Mouse (Mus musculus): Measurements from ENCODE around the gene Slc7a7. TPM values are rescaled to one million over a fixed set of nuclear protein-coding genes. Genes with fewer than 3 reads are reported as not detected.
"Not testable (repeated sequence)": the region's sequence is repeated elsewhere in the genome, so short reads cannot be mapped to it uniquely, and the experiment has no call there.

The Slc7a7 gene
- total RNA-seq, 1 experiment: 93.1 TPM

DNA sequence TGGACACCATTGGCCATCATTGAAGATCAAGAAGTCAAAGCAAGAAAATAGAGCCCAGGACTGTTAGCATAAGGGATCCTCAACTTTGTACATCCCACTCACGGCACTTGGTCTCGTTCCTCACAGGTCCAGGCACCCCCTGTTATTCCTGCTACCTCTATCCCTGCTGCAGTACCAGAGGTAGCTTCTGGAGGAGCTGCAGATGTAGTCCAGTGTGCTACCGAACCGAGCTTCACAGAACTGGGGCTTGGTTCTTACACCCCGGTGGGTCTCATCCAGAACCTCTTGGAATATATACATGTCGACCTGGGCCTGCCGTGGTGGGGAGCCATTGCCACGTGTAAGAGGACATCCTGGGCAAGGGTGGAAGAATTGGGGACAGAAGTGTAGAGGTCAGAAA, 54.4 kb downstream of the Slc7a7 start:
- no peak overlapping the region for H3K4me3 ChIP-seq (ENCODE audit: insufficient read depth in 1 of 2, low read depth in 1 of 2, low read length in 2 of 2, poor library complexity in 1 of 2, severe bottlenecking in 1 of 2)
- in situ Hi-C loops (cut with MboI; ENCODE audit: low sequenced_read_pairs in 2 of 2, unreplicated experiment in 2 of 2): loop anchor here in 1 of 2 experiments (25.0 kb wide), 1 partner anchor 301 kb away; no protein-coding TSS in a partner anchor
- no peaks in the 10 kb centered on the region for H3K9me3 ChIP-seq (ENCODE audit: control insufficient read depth, insufficient read depth, low read depth, low read length)
- H3K27ac ChIP-seq (ENCODE audit: insufficient read depth, low read depth, low read length, poor library complexity, severe bottlenecking): no peak overlapping the region
- peaks cover 0 to 2% of the 10 kb centered on the region in 2 experiments; a peak in 1 of 4 replicates for H3K4me1 ChIP-seq (ENCODE audit: control insufficient read depth in 2 of 2, insufficient read depth in 2 of 2, low read length in 2 of 2, poor library complexity in 1 of 2)
- H3K9ac ChIP-seq (ENCODE audit: insufficient read depth, low read depth, low read length, poor library complexity, severe bottlenecking): no peak overlapping the region
- H3K36me3 ChIP-seq (ENCODE audit: control insufficient read depth, insufficient read depth, low read length, poor library complexity, severe bottlenecking): peaks cover 27% of the 10 kb centered on the region
- no peak for DNase-seq (ENCODE audit: low read depth, low spot score)
- TF ChIP-seq ZNF384 (IDR thresholded peaks at IDR 0.05; ENCODE audit: low read depth, low read length) (no peak), ZC3H11A (IDR thresholded peaks at IDR 0.05; ENCODE audit: borderline replicate concordance, low read depth, low read length) (no peak), MAFK (IDR thresholded peaks at IDR 0.05; ENCODE audit: insufficient read depth, low read depth, low read length) (no peak), CHD2 (IDR thresholded peaks at IDR 0.05; ENCODE audit: low read depth, low read length) (no peak), HCFC1 (IDR thresholded peaks at IDR 0.05; ENCODE audit: borderline replicate concordance, insufficient read depth, low read length) (no peak)

DNA sequence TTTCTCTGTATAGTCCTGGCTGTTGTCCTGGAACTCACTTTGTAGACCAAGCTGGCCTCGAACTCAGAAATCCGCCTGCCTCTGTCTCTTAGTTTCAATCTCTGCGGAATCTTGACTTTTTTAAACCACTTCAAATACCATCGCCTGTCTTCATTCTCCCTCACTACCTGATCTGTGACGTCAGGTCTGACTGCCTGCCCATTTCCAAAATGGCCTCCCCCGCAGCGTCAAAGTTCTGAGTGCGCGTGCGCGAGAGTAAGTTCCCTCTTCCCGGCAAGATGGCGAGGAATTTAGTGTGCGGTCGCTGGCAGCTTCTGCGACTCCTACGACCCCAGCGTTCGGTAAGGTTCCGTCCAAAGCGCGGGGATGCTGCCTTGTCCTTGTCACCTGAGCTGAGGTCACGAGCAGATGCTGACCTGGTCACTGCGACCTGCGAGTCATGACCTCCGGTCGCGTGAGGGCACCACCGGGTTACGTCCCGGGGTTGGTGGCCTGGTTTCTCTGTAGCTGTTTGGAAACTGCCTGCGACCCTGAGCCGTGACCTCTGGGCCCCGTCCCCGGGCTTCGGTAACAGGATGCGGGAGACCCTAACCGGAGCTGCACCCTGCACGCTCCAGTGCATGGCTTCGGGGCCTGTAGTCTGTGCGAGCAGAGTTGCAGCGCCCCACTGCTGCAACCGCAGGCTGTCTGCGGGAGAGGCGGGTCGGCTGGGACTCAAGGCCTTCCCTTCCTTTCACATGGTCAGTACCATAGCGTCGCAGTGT, 56.8 kb downstream of the Slc7a7 start, which contains the start of gene Oxa1l:
Gene Oxa1l, plus strand, starts transcription at position 258 of the 764 bp plus-strand sequence.
- in situ Hi-C loops (cut with MboI; ENCODE audit: low sequenced_read_pairs in 2 of 2, unreplicated experiment in 2 of 2): loop anchor here in 1 of 2 experiments (25.0 kb wide), 1 partner anchor 298 kb away; no protein-coding TSS in a partner anchor
- DNase-seq (ENCODE audit: low read depth, low spot score): peak; percentile 92
- peak; percentile 51; the same call in 1 of the 2 replicates for TF ChIP-seq CHD2 (IDR thresholded peaks at IDR 0.05; ENCODE audit: low read depth, low read length)
- TF ChIP-seq MAFK (IDR thresholded peaks at IDR 0.05; ENCODE audit: insufficient read depth, low read depth, low read length): no peak
- no peak for TF ChIP-seq ZNF384 (IDR thresholded peaks at IDR 0.05; ENCODE audit: low read depth, low read length)
- TF ChIP-seq HCFC1 (IDR thresholded peaks at IDR 0.05; ENCODE audit: borderline replicate concordance, insufficient read depth, low read length): peak; percentile 91
- TF ChIP-seq ZC3H11A (IDR thresholded peaks at IDR 0.05; ENCODE audit: borderline replicate concordance, low read depth, low read length): no peak
- H3K9ac ChIP-seq (ENCODE audit: insufficient read depth, low read depth, low read length, poor library complexity, severe bottlenecking): peak within 1 kb of the TSS; percentile 96
- H3K4me3 ChIP-seq (ENCODE audit: insufficient read depth in 1 of 2, low read depth in 1 of 2, low read length in 2 of 2, poor library complexity in 1 of 2, severe bottlenecking in 1 of 2): peak within 1 kb of the TSS; percentile 87 to 97
- H3K36me3 ChIP-seq (ENCODE audit: control insufficient read depth, insufficient read depth, low read length, poor library complexity, severe bottlenecking): peaks cover 8% of the 10 kb centered on the region
- peaks cover 0 to 2% of the 10 kb centered on the region in 2 experiments; a peak in 1 of 4 replicates for H3K4me1 ChIP-seq (ENCODE audit: control insufficient read depth in 2 of 2, insufficient read depth in 2 of 2, low read length in 2 of 2, poor library complexity in 1 of 2)
- no peaks in the 10 kb centered on the region for H3K9me3 ChIP-seq (ENCODE audit: control insufficient read depth, insufficient read depth, low read depth, low read length)
- H3K27ac ChIP-seq (ENCODE audit: insufficient read depth, low read depth, low read length, poor library complexity, severe bottlenecking): peak within 1 kb of the TSS; percentile 46

DNA sequence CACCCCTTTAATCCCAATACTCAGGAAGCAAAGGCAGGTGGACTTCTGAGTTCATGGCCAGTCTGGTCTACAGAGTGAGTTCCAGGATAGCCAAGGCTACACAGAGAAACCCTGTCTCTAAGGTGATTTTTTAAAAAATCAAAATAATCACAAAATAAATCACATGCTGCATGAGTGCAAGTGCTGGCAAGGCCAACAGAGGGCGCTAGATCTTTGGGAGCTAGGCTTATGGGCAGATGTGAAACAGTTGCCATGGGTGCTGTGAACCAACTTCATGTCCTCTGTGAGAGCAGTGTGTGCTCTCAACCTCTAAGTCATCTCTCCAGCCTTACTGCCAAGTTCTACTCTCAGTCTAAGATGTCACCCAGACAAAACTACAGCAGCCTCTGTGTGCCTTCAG, 63.2 kb downstream of the Slc7a7 start:
- in situ Hi-C loops (cut with MboI; ENCODE audit: low sequenced_read_pairs in 2 of 2, unreplicated experiment in 2 of 2): loop anchor here in 1 of 2 experiments (25.0 kb wide), 1 partner anchor 292 kb away; no protein-coding TSS in a partner anchor
- Histone ChIP-seq H3K36me3 (ENCODE audit: control insufficient read depth, insufficient read depth, low read length, poor library complexity, severe bottlenecking) (no peaks in the 10 kb centered on the region), H3K4me1 (ENCODE audit: control insufficient read depth in 2 of 2, insufficient read depth in 2 of 2, low read length in 2 of 2, poor library complexity in 1 of 2) (no peaks in the 10 kb centered on the region), H3K9me3 (ENCODE audit: control insufficient read depth, insufficient read depth, low read depth, low read length) (no peaks in the 10 kb centered on the region), H3K27ac (ENCODE audit: insufficient read depth, low read depth, low read length, poor library complexity, severe bottlenecking) (no peak overlapping the region), H3K9ac (ENCODE audit: insufficient read depth, low read depth, low read length, poor library complexity, severe bottlenecking) (no peak overlapping the region), H3K4me3 (ENCODE audit: insufficient read depth in 1 of 2, low read depth in 1 of 2, low read length in 2 of 2, poor library complexity in 1 of 2, severe bottlenecking in 1 of 2) (no peak overlapping the region)
- TF ChIP-seq CHD2 (IDR thresholded peaks at IDR 0.05; ENCODE audit: low read depth, low read length) (no peak), MAFK (IDR thresholded peaks at IDR 0.05; ENCODE audit: insufficient read depth, low read depth, low read length) (no peak), ZC3H11A (IDR thresholded peaks at IDR 0.05; ENCODE audit: borderline replicate concordance, low read depth, low read length) (no peak), HCFC1 (IDR thresholded peaks at IDR 0.05; ENCODE audit: borderline replicate concordance, insufficient read depth, low read length) (no peak), ZNF384 (IDR thresholded peaks at IDR 0.05; ENCODE audit: low read depth, low read length) (no peak)
- DNase-seq (ENCODE audit: low read depth, low spot score): no peak

DNA sequence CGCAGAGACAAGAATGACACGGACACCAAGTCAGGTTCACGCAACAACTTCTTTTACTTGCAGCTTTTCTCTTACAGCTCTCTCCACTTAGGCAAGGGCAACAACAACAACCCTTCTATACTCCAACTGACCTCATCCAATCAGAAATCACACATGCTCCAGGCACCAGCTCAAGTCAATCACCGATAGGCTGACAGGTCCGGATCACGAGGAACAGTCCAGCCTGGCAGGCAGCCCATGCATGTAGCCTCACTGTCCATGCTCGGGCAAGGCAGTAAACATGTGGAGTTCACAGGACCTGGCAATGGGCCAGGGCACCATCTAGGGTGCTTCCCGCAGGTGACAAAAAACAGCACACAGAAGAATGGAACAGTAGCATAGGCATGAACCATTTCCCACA, 65.3 kb downstream of the Slc7a7 start:
- H3K27ac ChIP-seq (ENCODE audit: insufficient read depth, low read depth, low read length, poor library complexity, severe bottlenecking): no peak overlapping the region
- H3K36me3 ChIP-seq (ENCODE audit: control insufficient read depth, insufficient read depth, low read length, poor library complexity, severe bottlenecking): no peaks in the 10 kb centered on the region
- 0 out of 2 replicates have a peak, but pooled peaks cover 3% of the 10 kb centered on the region for H3K9me3 ChIP-seq (ENCODE audit: control insufficient read depth, insufficient read depth, low read depth, low read length)
- in situ Hi-C loops (cut with MboI; ENCODE audit: low sequenced_read_pairs in 2 of 2, unreplicated experiment in 2 of 2): loop anchor here in 1 of 2 experiments (25.0 kb wide), 1 partner anchor 290 kb away; no protein-coding TSS in a partner anchor
- H3K4me1 ChIP-seq (ENCODE audit: control insufficient read depth in 2 of 2, insufficient read depth in 2 of 2, low read length in 2 of 2, poor library complexity in 1 of 2): no peaks in the 10 kb centered on the region
- no peak for DNase-seq (ENCODE audit: low read depth, low spot score)
- H3K9ac ChIP-seq (ENCODE audit: insufficient read depth, low read depth, low read length, poor library complexity, severe bottlenecking): no peak overlapping the region
- TF ChIP-seq MAFK (IDR thresholded peaks at IDR 0.05; ENCODE audit: insufficient read depth, low read depth, low read length): no peak
- no peak for TF ChIP-seq HCFC1 (IDR thresholded peaks at IDR 0.05; ENCODE audit: borderline replicate concordance, insufficient read depth, low read length)
- no peak for TF ChIP-seq CHD2 (IDR thresholded peaks at IDR 0.05; ENCODE audit: low read depth, low read length)
- no peak for TF ChIP-seq ZNF384 (IDR thresholded peaks at IDR 0.05; ENCODE audit: low read depth, low read length)
- TF ChIP-seq ZC3H11A (IDR thresholded peaks at IDR 0.05; ENCODE audit: borderline replicate concordance, low read depth, low read length): no peak
- H3K4me3 ChIP-seq (ENCODE audit: insufficient read depth in 1 of 2, low read depth in 1 of 2, low read length in 2 of 2, poor library complexity in 1 of 2, severe bottlenecking in 1 of 2): no peak overlapping the region

DNA sequence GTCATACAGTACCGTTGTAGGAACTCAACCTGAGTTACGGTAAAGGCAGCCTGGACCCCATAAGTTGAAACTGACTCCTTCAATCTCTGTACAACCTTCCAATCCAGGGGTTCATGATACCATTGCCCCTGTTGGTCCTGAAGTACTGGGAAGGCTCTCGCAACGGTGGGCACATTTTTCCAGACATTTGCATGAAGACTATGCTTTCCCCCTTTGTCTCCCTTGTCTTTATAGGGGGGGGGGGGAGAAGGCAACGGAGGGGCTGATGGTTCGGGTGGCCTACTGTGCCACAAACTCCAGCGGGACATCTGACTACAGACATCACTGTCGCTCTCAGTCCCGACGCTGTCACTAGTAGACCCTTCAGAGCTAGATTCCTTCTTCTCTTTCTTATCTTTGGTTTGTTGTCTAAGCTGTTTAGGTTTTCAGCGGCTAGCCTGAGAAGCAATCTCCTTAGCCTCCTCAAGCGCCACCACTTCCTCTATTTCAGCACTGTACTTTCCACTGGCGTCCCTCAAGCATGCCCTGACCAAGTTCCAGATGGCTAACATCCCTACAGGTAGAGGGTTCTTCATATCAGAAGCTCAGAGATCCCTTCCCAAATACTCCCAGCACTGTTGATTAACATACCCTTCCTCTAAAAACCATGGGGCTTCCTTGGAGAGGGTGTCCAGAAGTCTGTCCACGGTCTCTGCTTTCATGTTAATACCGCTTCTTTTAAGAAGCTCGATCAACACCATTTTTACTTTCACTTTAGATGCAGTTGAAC, 66.6 kb downstream of the Slc7a7 start:
- DNase-seq (ENCODE audit: low read depth, low spot score); H3K4me1 ChIP-seq (ENCODE audit: control insufficient read depth in 2 of 2, insufficient read depth in 2 of 2, low read length in 2 of 2, poor library complexity in 1 of 2); H3K9me3 ChIP-seq (ENCODE audit: control insufficient read depth, insufficient read depth, low read depth, low read length); H3K9ac ChIP-seq (ENCODE audit: insufficient read depth, low read depth, low read length, poor library complexity, severe bottlenecking); H3K4me3 ChIP-seq (ENCODE audit: insufficient read depth in 1 of 2, low read depth in 1 of 2, low read length in 2 of 2, poor library complexity in 1 of 2, severe bottlenecking in 1 of 2); H3K27ac ChIP-seq (ENCODE audit: insufficient read depth, low read depth, low read length, poor library complexity, severe bottlenecking); H3K36me3 ChIP-seq (ENCODE audit: control insufficient read depth, insufficient read depth, low read length, poor library complexity, severe bottlenecking): not testable (repeated sequence)
- in situ Hi-C loops (cut with MboI; ENCODE audit: low sequenced_read_pairs in 2 of 2, unreplicated experiment in 2 of 2): loop anchor here in 1 of 2 experiments (25.0 kb wide), 1 partner anchor 289 kb away; no protein-coding TSS in a partner anchor

DNA sequence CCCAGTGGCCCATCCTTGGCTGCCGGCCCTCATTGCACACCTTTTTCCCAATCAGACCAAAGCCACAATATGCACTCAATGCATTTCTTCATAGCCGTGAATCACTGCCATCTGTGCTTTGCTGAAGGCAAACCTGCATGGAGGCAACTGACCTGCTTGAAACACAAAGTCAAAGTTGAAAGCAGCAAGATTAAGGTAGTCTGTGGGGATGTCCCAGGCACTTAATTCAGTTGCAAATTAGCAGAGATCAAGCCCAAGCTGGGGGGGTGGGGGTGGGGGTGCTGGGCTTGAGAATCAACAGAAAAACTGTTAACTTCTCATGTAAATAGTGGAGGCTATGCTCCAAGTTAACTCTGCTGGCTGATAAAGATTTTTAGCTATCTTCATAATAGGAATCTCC, 75.8 kb downstream of the Slc7a7 start:
- H3K36me3 ChIP-seq (ENCODE audit: control insufficient read depth, insufficient read depth, low read length, poor library complexity, severe bottlenecking); H3K4me1 ChIP-seq (ENCODE audit: control insufficient read depth in 2 of 2, insufficient read depth in 2 of 2, low read length in 2 of 2, poor library complexity in 1 of 2); H3K4me3 ChIP-seq (ENCODE audit: insufficient read depth in 1 of 2, low read depth in 1 of 2, low read length in 2 of 2, poor library complexity in 1 of 2, severe bottlenecking in 1 of 2); DNase-seq (ENCODE audit: low read depth, low spot score); H3K9me3 ChIP-seq (ENCODE audit: control insufficient read depth, insufficient read depth, low read depth, low read length); H3K27ac ChIP-seq (ENCODE audit: insufficient read depth, low read depth, low read length, poor library complexity, severe bottlenecking); H3K9ac ChIP-seq (ENCODE audit: insufficient read depth, low read depth, low read length, poor library complexity, severe bottlenecking): not testable (repeated sequence)
- in situ Hi-C loops (cut with MboI; ENCODE audit: low sequenced_read_pairs in 2 of 2, unreplicated experiment in 2 of 2): loop anchor here in 1 of 2 experiments (25.0 kb wide), 1 partner anchor 280 kb away; no protein-coding TSS in a partner anchor
